Mouse (Mus musculus) heart, adult 2 months (tissue): ENCODE data around the gene Mroh9. TPM values are rescaled to one million over a fixed set of nuclear protein-coding genes. Genes with fewer than 3 reads are reported as not detected.

Source experiments
- DNase-seq, 2 experiments: peaks; one replicate each; pipeline ENCODE4 v3.0.0; 2021
- H3K27ac ChIP-seq: fragments of 200-600 bp; 2 replicates; pipeline ENCODE4 v1.8.1; 2022
- H3K27me3 ChIP-seq: fragments of 200-500 bp; 2 replicates; pipeline ENCODE4 v1.6.1; 2012; ENCODE audit warnings: mild to moderate bottlenecking, low read length, inconsistent platforms, mixed read lengths; ENCODE audit not compliant: control insufficient read depth, insufficient read depth
- H3K36me3 ChIP-seq: fragments of 200-500 bp; 2 replicates; pipeline ENCODE4 v1.6.1; 2012; ENCODE audit warnings: low read length, inconsistent platforms; ENCODE audit not compliant: control insufficient read depth, insufficient read depth
- H3K4me1 ChIP-seq: fragments of 200-500 bp; 2 replicates; pipeline ENCODE4 v1.6.1; 2011; ENCODE audit warnings: low read length; ENCODE audit not compliant: control insufficient read depth, insufficient read depth
- H3K4me3 ChIP-seq: fragments of 200-600 bp; 2 replicates; pipeline ENCODE4 v1.8.1; 2022
- H3K79me2 ChIP-seq: fragments of 200-500 bp; replicated peaks from 2 replicates; pipeline ENCODE4 v1.6.1; 2012; ENCODE audit warnings: mild to moderate bottlenecking, inconsistent platforms, low read length, moderate library complexity, mixed read lengths; ENCODE audit not compliant: control insufficient read depth, insufficient read depth
- H3K9ac ChIP-seq: fragments of 200-500 bp; 2 replicates; pipeline ENCODE4 v1.6.1; 2012; ENCODE audit warnings: low read depth, mild to moderate bottlenecking, control low read depth, inconsistent platforms, low read length, mixed read lengths
- CTCF ChIP-seq: fragments of 200-600 bp; IDR thresholded peaks from 2 replicates; pipeline ENCODE4 v1.8.1; 2022; ENCODE audit warnings: antibody characterized with exemption, mild to moderate bottlenecking, moderate library complexity
- EP300 ChIP-seq: fragments of 200-500 bp; IDR thresholded peaks from 2 replicates; pipeline ENCODE4 v1.6.1; 2011; ENCODE audit warnings: low read depth, low read length, control low read depth; ENCODE audit not compliant: insufficient read depth
- POLR2A ChIP-seq: fragments of 200-500 bp; IDR thresholded peaks from 2 replicates; pipeline ENCODE4 v1.6.1; 2011; ENCODE audit warnings: mild to moderate bottlenecking, low read depth, low read length, control low read depth; ENCODE audit not compliant: insufficient read depth
- WGBS: fragments of 180-500 bp; shearing (Covaris S2); methylation state at CpG from one replicate; pipeline ENCODE4 v1.1.7; 2018; 5-methylcytosine and 5-hydroxymethylcytosine counted together
- intact Hi-C: fragments of 180-260 bp; cut with DNase I; formaldehyde crosslinking; loops from one replicate; pipeline ENCODE4 v1.15.1; 2025
- long read RNA-seq: library from polyadenylated mRNA; stranded (forward); transcript quantifications from one replicate; pipeline ENCODE4 v2.0.0, GENCODE M21; 2021
- polyA plus RNA-seq: library from polyadenylated mRNA; depleted of rRNA; stranded (reverse); fragments of >200 nt; gene quantifications from 2 replicates; pipeline ENCODE4 v1.2.3, GENCODE M21; 2012; rRNA removed
- total RNA-seq, 2 experiments: library from RNA; stranded (reverse); gene quantifications; 2 replicates each; pipeline ENCODE4 v1.2.3; 2021

The Mroh9 gene
- not detected for total RNA-seq
- not detected in 2 replicates for polyA plus RNA-seq
- long read RNA-seq = 0 reads

DNA sequence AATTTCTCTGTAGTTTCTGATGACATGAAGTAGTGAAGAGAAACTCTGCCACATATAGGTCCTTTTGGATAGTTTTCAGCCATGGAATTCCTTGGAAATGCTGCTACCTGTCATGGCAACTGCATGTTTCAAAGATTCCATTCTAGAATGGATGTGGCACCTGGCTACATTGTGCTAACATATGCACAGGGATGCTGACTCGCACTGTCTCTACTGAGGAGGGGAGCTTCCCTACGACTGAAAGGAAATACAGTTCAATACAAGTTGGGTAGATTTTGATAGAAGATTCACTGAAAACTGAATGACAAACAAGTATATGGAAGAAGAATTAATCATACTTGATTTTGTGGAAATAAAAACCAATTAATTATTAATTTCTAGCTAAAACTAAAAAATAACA, at the start of gene Mroh9:
Gene Mroh9, minus strand, starts transcription at position 101 of the 400 bp plus-strand sequence.
- TF ChIP-seq POLR2A (no peak), EP300 (no peak), CTCF (no peak)
- Histone ChIP-seq H3K4me1 (no peaks in the 10 kb centered on the region; the same call in 1 of the 2 replicates), H3K27me3 (no peaks in the 10 kb centered on the region), H3K36me3 (no peaks in the 10 kb centered on the region), H3K9ac (no peak within 1 kb of the TSS), H3K4me3 (no peak within 1 kb of the TSS), H3K27ac (no peak within 1 kb of the TSS), H3K79me2 (no peaks in the 10 kb centered on the region)
- WGBS = 72% methylated on average over 2 of the region's 2 CpGs
- DNase-seq = no peak
- intact Hi-C loops = no loop called here

GRCm38 (mm10) chr1:163129976-163130375, 44.5 kb upstream of the Mroh9 start:
- H3K27me3 ChIP-seq = no peaks in the 10 kb centered on the region
- TF ChIP-seq POLR2A (no peak), CTCF (no peak), EP300 (no peak)
- H3K27ac ChIP-seq = no peak overlapping the region
- intact Hi-C loops = no loop called here
- H3K36me3 ChIP-seq = no peaks in the 10 kb centered on the region
- DNase-seq = no peak
- no peaks in the 10 kb centered on the region for H3K79me2 ChIP-seq
- no peak overlapping the region for H3K9ac ChIP-seq
- H3K4me1 ChIP-seq = no peaks in the 10 kb centered on the region
- H3K4me3 ChIP-seq = no peak overlapping the region
- 44% methylated on average over 3 of the region's 3 CpGs for WGBS

DNA sequence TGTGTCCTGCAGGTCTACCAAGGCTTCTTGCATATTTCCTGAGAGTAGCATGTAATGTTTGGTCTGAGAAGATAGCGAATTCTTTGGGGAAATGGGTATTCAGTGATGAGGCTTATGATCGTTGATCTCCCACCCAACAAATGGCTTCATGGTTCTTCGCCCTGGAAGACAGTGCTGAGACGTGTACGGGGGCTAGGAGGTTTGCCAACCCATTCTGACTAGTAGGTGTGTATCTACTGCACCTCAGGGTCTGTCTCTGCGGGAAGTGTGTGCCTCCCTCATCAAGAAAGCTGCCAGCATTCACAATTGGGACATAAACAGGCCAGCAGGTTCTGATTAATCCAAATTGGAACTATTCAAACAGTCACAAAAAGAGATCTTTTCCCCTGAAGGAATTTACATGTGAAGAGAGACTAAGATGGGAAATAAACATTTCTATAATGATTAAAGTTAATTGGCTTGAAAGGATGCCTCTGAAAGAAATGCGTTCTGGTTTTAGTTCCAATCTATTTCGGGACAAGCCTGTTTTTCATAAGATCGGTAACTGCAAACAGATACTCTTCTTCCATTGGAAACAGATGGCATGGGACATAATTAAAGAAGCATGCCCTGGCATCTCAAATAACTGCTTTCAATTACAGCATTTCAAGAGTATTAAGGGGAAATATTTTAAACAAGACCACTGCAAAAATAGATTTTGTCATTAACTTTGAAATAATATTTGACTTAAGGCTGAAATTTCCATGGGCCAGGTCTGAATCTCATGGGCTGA, 43.8 kb upstream of the Mroh9 start:
- H3K36me3 ChIP-seq = no peaks in the 10 kb centered on the region
- no peak overlapping the region for H3K27ac ChIP-seq
- no peaks in the 10 kb centered on the region for H3K27me3 ChIP-seq
- H3K79me2 ChIP-seq = no peaks in the 10 kb centered on the region
- no peak overlapping the region for H3K9ac ChIP-seq
- no peak for DNase-seq
- intact Hi-C loops = no loop called here
- no peaks in the 10 kb centered on the region for H3K4me1 ChIP-seq
- no peak overlapping the region for H3K4me3 ChIP-seq
- WGBS = 80% methylated on average over 9 of the region's 9 CpGs
- TF ChIP-seq EP300 (no peak), CTCF (no peak), POLR2A (no peak)

- Histone ChIP-seq H3K4me1 (no peaks in the 10 kb centered on the region), H3K79me2 (no peaks in the 10 kb centered on the region), H3K27ac (no peak overlapping the region), H3K4me3 (no peak overlapping the region), H3K9ac (no peak overlapping the region), H3K27me3 (no peaks in the 10 kb centered on the region), H3K36me3 (no peaks in the 10 kb centered on the region)
- no peak for DNase-seq
- TF ChIP-seq CTCF = no peak
- TF ChIP-seq POLR2A = no peak
- no peak for TF ChIP-seq EP300
- 62% methylated on average over 7 of the region's 7 CpGs for WGBS
- intact Hi-C loops = no loop called here
Observed at GRCm38 (mm10) chr1:163126175-163126881, 40.9 kb upstream of the Mroh9 start.

DNA sequence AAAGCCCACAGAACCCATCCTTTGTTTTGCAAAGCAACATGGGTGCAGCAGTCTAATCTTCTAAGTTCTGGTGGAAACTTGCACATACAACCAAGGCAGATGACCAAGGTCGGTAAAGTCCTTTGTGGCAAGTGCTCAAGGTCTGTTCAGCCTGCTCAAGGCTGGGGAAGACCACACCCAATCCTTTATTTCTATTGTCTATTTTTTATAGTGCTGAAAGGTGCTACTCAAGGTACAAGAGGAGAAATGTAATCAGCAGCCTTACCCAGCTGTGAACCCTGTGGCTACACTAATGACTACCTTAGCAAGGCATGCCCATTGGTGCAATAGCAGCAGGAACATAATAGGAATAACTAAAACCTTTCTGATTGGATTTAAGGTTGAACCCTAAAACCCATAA, 36.9 kb upstream of the Mroh9 start:
- DNase-seq = no peak
- TF ChIP-seq POLR2A (no peak), EP300 (no peak), CTCF (no peak)
- Histone ChIP-seq H3K27me3 (no peaks in the 10 kb centered on the region), H3K27ac (no peak overlapping the region), H3K4me3 (no peak overlapping the region), H3K79me2 (no peaks in the 10 kb centered on the region), H3K9ac (no peak overlapping the region), H3K36me3 (no peaks in the 10 kb centered on the region), H3K4me1 (no peaks in the 10 kb centered on the region)
- intact Hi-C loops = no loop called here
- WGBS = 92% methylated on average over 1 of the region's 1 CpGs

- Histone ChIP-seq H3K79me2 (no peaks in the 10 kb centered on the region), H3K27me3 (no peaks in the 10 kb centered on the region), H3K4me3 (no peak overlapping the region), H3K4me1 (no peaks in the 10 kb centered on the region), H3K36me3 (no peaks in the 10 kb centered on the region), H3K27ac (no peak overlapping the region), H3K9ac (no peak overlapping the region)
- no peak for TF ChIP-seq CTCF
- no peak for TF ChIP-seq EP300
- TF ChIP-seq POLR2A = no peak
- intact Hi-C loops = no loop called here
- WGBS = 67% methylated on average over 8 of the region's 8 CpGs
- DNase-seq = no peak
Observed at GRCm38 (mm10) chr1:163113461-163114174, 28.1 kb upstream of the Mroh9 start.
